Mouse (Mus musculus): ENCODE measurements around the gene Ptcra. TPM values are rescaled to one million over a fixed set of nuclear protein-coding genes. Genes with fewer than 3 reads are reported as not detected.
A peak's percentile ranks its signal among the peaks of the same experiment; 100 is the strongest.

The Ptcra gene
- polyA plus RNA-seq, 1 experiment, result 1.7 TPM

DNA sequence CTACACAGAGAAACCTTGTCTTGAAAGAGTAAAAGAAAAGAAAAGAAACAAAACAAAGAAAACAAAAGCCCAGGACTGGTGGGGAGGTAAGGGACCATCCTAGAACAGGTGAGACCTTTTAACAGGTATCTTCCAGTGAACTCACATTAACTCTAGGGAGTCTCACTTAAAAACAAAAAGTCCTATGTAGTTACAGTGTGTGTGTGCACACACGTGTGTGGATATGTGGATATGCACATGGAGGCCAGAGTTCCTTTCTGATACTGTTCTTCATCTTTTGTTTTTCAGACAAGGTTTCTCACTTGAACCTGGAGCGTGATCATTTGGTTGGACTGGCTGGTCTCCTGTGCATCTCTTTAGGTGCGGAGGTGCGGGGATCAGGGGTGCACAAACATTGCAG lies 12.9 kb downstream of the Ptcra start:
- no peak for TF ChIP-seq POLR2A (IDR thresholded peaks at IDR 0.05; ENCODE audit: insufficient read depth, low read length)
- no peak for TF ChIP-seq EP300 (IDR thresholded peaks at IDR 0.05; ENCODE audit: insufficient read depth, low read depth, low read length)
- no peak for TF ChIP-seq CTCF (IDR thresholded peaks at IDR 0.05; ENCODE audit: low read depth, low read length)
- no peak overlapping the region for H3K27ac ChIP-seq (ENCODE audit: insufficient read depth, low read length)
- H3K9me3 ChIP-seq (replicated peaks; ENCODE audit: control insufficient read depth, insufficient read depth, low read length, poor library complexity, severe bottlenecking), result no peaks in the 10 kb centered on the region
- no peak overlapping the region for H3K4me3 ChIP-seq (ENCODE audit: low read depth, low read length)
- H3K4me1 ChIP-seq (ENCODE audit: control insufficient read depth, insufficient read depth, low read length), result no peaks in the 10 kb centered on the region
- H3K27me3 ChIP-seq (ENCODE audit: control insufficient read depth, insufficient read depth, low read length, poor library complexity, severe bottlenecking), result no peaks in the 10 kb centered on the region
- peaks cover 9% of the 10 kb centered on the region; the same call in 1 of the 2 replicates for H3K36me3 ChIP-seq (ENCODE audit: control insufficient read depth, insufficient read depth, low read length, poor library complexity, severe bottlenecking)
- H3K9ac ChIP-seq (ENCODE audit: low read depth, poor library complexity, severe bottlenecking), result peak overlapping the region; percentile 75

- Histone ChIP-seq H3K9ac (ENCODE audit: low read depth, poor library complexity, severe bottlenecking) (no peak overlapping the region), H3K27me3 (ENCODE audit: control insufficient read depth, insufficient read depth, low read length, poor library complexity, severe bottlenecking) (no peaks in the 10 kb centered on the region), H3K4me1 (ENCODE audit: control insufficient read depth, insufficient read depth, low read length) (no peaks in the 10 kb centered on the region), H3K4me3 (ENCODE audit: low read depth, low read length) (no peak overlapping the region), H3K36me3 (ENCODE audit: control insufficient read depth, insufficient read depth, low read length, poor library complexity, severe bottlenecking) (peaks cover 11% of the 10 kb centered on the region), H3K9me3 (replicated peaks; ENCODE audit: control insufficient read depth, insufficient read depth, low read length, poor library complexity, severe bottlenecking) (no peaks in the 10 kb centered on the region), H3K27ac (ENCODE audit: insufficient read depth, low read length) (no peak overlapping the region)
- TF ChIP-seq CTCF (IDR thresholded peaks at IDR 0.05; ENCODE audit: low read depth, low read length) (no peak), POLR2A (IDR thresholded peaks at IDR 0.05; ENCODE audit: insufficient read depth, low read length) (no peak), EP300 (IDR thresholded peaks at IDR 0.05; ENCODE audit: insufficient read depth, low read depth, low read length) (no peak)
Measured at GRCm38 (mm10) chr17:46749282-46749681, 14.2 kb downstream of the Ptcra start.

- Histone ChIP-seq H3K27me3 (ENCODE audit: control insufficient read depth, insufficient read depth, low read length, poor library complexity, severe bottlenecking) (no peaks in the 10 kb centered on the region), H3K4me3 (ENCODE audit: low read depth, low read length) (no peak overlapping the region), H3K9me3 (replicated peaks; ENCODE audit: control insufficient read depth, insufficient read depth, low read length, poor library complexity, severe bottlenecking) (no peaks in the 10 kb centered on the region), H3K4me1 (ENCODE audit: control insufficient read depth, insufficient read depth, low read length) (no peaks in the 10 kb centered on the region), H3K9ac (ENCODE audit: low read depth, poor library complexity, severe bottlenecking) (no peak overlapping the region), H3K36me3 (ENCODE audit: control insufficient read depth, insufficient read depth, low read length, poor library complexity, severe bottlenecking) (peaks cover 11% of the 10 kb centered on the region), H3K27ac (ENCODE audit: insufficient read depth, low read length) (no peak overlapping the region)
- no peak for TF ChIP-seq POLR2A (IDR thresholded peaks at IDR 0.05; ENCODE audit: insufficient read depth, low read length)
- no peak for TF ChIP-seq CTCF (IDR thresholded peaks at IDR 0.05; ENCODE audit: low read depth, low read length)
- no peak for TF ChIP-seq EP300 (IDR thresholded peaks at IDR 0.05; ENCODE audit: insufficient read depth, low read depth, low read length)
Measured at GRCm38 (mm10) chr17:46747806-46748205, 15.7 kb downstream of the Ptcra start.

DNA sequence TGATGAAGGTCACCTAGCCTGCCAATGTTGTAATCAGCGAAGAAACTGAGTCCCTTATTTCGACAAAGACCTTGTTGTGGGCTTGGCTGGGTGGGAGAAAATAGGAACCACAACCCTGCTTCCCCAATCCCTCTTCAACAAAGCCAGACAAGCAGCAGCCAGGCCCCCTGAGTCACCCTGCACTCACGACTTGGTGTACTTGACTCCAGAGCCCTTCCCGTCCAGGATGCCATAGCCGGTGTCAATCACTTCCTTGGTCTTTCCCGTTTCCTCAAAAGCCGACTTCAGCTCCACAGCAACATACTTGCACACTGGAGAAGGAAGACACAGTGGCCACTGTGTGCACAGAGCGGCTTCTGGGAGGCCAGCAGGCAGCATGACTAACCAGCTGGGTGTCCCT lies 16.3 kb downstream of the Ptcra start:
- no peaks in the 10 kb centered on the region for H3K9me3 ChIP-seq (replicated peaks; ENCODE audit: control insufficient read depth, insufficient read depth, low read length, poor library complexity, severe bottlenecking)
- H3K9ac ChIP-seq (ENCODE audit: low read depth, poor library complexity, severe bottlenecking), result no peak overlapping the region
- no peaks in the 10 kb centered on the region for H3K4me1 ChIP-seq (ENCODE audit: control insufficient read depth, insufficient read depth, low read length)
- H3K4me3 ChIP-seq (ENCODE audit: low read depth, low read length), result no peak overlapping the region
- H3K27ac ChIP-seq (ENCODE audit: insufficient read depth, low read length), result no peak overlapping the region
- H3K27me3 ChIP-seq (ENCODE audit: control insufficient read depth, insufficient read depth, low read length, poor library complexity, severe bottlenecking), result no peaks in the 10 kb centered on the region
- TF ChIP-seq POLR2A (IDR thresholded peaks at IDR 0.05; ENCODE audit: insufficient read depth, low read length) (no peak), EP300 (IDR thresholded peaks at IDR 0.05; ENCODE audit: insufficient read depth, low read depth, low read length) (no peak), CTCF (IDR thresholded peaks at IDR 0.05; ENCODE audit: low read depth, low read length) (no peak)
- H3K36me3 ChIP-seq (ENCODE audit: control insufficient read depth, insufficient read depth, low read length, poor library complexity, severe bottlenecking), result peaks cover 11% of the 10 kb centered on the region

GRCm38 (mm10) chr17:46745506-46745905 lies 18.0 kb downstream of the Ptcra start:
- Histone ChIP-seq H3K9ac (ENCODE audit: low read depth, poor library complexity, severe bottlenecking) (no peak overlapping the region), H3K36me3 (ENCODE audit: control insufficient read depth, insufficient read depth, low read length, poor library complexity, severe bottlenecking) (peaks cover 11% of the 10 kb centered on the region), H3K27me3 (ENCODE audit: control insufficient read depth, insufficient read depth, low read length, poor library complexity, severe bottlenecking) (no peaks in the 10 kb centered on the region), H3K4me1 (ENCODE audit: control insufficient read depth, insufficient read depth, low read length) (no peaks in the 10 kb centered on the region), H3K9me3 (replicated peaks; ENCODE audit: control insufficient read depth, insufficient read depth, low read length, poor library complexity, severe bottlenecking) (no peaks in the 10 kb centered on the region), H3K27ac (ENCODE audit: insufficient read depth, low read length) (no peak overlapping the region), H3K4me3 (ENCODE audit: low read depth, low read length) (no peak overlapping the region)
- TF ChIP-seq POLR2A (IDR thresholded peaks at IDR 0.05; ENCODE audit: insufficient read depth, low read length) (no peak), CTCF (IDR thresholded peaks at IDR 0.05; ENCODE audit: low read depth, low read length) (no peak), EP300 (IDR thresholded peaks at IDR 0.05; ENCODE audit: insufficient read depth, low read depth, low read length) (no peak)

DNA sequence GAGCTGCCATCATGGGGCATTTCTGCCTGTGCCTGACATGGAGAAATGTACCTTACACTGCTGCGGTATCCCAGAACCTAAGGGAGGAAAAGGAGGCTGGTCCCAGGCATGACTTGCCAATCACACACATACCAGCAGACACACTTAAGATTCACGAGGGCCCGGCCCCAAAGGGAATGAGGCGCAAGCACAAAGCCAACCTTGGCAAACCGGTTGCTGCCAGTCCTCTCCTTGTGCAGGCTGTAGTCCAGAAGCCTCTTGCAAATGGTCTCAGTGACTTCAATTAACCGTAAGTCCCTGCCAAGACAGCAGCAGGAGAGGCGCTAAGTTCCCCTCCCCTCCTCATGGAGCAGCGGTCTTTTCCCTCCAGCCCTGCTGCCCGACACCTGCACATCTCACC lies 20.5 kb downstream of the Ptcra start:
- H3K27ac ChIP-seq (ENCODE audit: insufficient read depth, low read length), result no peak overlapping the region
- H3K9me3 ChIP-seq (replicated peaks; ENCODE audit: control insufficient read depth, insufficient read depth, low read length, poor library complexity, severe bottlenecking), result no peaks in the 10 kb centered on the region
- no peaks in the 10 kb centered on the region for H3K4me1 ChIP-seq (ENCODE audit: control insufficient read depth, insufficient read depth, low read length)
- no peak overlapping the region for H3K9ac ChIP-seq (ENCODE audit: low read depth, poor library complexity, severe bottlenecking)
- TF ChIP-seq POLR2A (IDR thresholded peaks at IDR 0.05; ENCODE audit: insufficient read depth, low read length), result no peak
- TF ChIP-seq CTCF (IDR thresholded peaks at IDR 0.05; ENCODE audit: low read depth, low read length), result no peak
- no peak for TF ChIP-seq EP300 (IDR thresholded peaks at IDR 0.05; ENCODE audit: insufficient read depth, low read depth, low read length)
- H3K4me3 ChIP-seq (ENCODE audit: low read depth, low read length), result no peak overlapping the region
- no peaks in the 10 kb centered on the region for H3K27me3 ChIP-seq (ENCODE audit: control insufficient read depth, insufficient read depth, low read length, poor library complexity, severe bottlenecking)
- H3K36me3 ChIP-seq (ENCODE audit: control insufficient read depth, insufficient read depth, low read length, poor library complexity, severe bottlenecking), result peaks cover 11% of the 10 kb centered on the region

All from ES-Bruce4 (cell line).